Mouse (Mus musculus): Measurements from ENCODE around the gene Srprb.

DNA sequence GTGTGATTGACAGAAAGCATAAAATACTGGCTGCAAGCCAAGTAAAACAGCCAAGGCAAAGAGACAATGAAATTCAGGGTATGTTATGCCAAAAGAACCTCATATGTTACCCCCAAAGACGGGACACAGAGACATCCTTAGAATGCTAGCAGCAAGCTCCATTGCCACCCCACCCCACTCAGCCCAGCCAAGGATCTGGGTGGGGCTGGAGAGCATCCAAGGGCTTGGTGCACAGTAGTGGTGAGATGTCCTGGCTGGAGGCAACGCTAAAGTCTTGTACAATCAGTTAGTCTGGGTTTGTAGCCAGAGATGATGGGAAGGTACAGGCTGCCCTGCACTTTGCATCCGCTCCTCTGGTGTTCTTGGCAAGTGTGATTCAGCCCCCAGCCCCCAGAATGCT, 21.6 kb downstream of the Srprb start:
- no peak for TF ChIP-seq POLR2A (IDR thresholded peaks at IDR 0.05; ENCODE audit: insufficient read depth, low read depth, low read length)
- TF ChIP-seq CTCF (IDR thresholded peaks at IDR 0.05; ENCODE audit: insufficient read depth, low read depth, low read length) = no peak
